Mouse (Mus musculus): ENCODE measurements at regions not wholly inside any gene's neighbourhood (a gene's known extent, or its start where the extent isn't known, plus 50 kb on each side); places are given as distances from the start of the nearest gene placed in this dataset.
A peak's percentile ranks its signal among the peaks of the same experiment; 100 is the strongest.

DNA sequence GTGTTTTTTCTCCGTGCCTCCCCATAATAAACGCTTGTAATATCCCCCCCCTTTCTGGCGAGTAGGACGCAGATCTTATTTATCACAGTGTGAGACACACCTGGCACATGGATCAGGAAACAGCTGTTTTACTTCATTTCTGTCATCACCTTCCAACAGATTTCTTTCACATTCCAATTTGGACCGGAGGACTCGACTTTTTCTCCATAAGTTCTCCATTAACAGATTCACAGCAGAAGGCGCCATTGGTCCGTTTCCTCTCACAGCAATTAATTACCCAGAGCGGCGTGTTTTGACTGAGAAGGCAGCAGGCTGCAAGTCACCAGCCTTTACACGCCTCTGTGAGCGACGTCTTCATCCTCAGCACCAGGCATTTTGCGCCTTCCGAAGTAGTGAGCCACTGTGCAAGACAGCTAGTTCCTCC, 258.1 kb upstream of the Nt5e start:
- H3K27ac ChIP-seq (ENCODE audit: low read length), result no peak overlapping the region
- no peak overlapping the region for H3K4me2 ChIP-seq (ENCODE audit: low read depth, low read length)
- ATAC-seq (replicated peaks; ENCODE audit: extremely low read depth, insufficient read depth, low FRiP score), result no peak

DNA sequence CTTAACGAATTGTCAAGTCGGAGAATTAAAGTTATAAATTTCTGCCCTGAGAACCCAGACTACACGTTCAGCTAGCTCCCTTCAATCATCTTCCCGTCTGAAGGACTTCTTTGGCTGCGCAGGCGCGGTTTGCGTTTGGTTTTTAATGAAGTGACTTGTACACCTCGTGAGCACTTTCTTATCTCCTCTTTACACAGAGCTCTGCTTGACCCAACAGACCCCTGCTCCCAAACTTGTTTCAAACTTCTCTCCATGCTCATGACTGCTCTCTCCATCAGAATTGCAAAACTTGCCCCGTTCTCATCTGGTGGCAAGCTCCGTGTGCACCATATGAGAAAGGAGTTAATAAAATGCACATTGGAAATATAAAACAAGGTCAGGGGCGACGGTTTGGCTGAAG, 257.2 kb upstream of the Nt5e start:
- Histone ChIP-seq H3K4me1 (ENCODE audit: control insufficient read depth, insufficient read depth, low read length) (no peaks in the 10 kb centered on the region), H3K27ac (ENCODE audit: low read length) (no peak overlapping the region), H3K9me3 (replicated peaks; ENCODE audit: control insufficient read depth, low read length) (no peaks in the 10 kb centered on the region), H3K9ac (ENCODE audit: low read length) (no peak overlapping the region), H3K4me3 (ENCODE audit: low read length) (no peak overlapping the region), H3K27me3 (ENCODE audit: control insufficient read depth, insufficient read depth, low read length) (peaks cover 10% of the 10 kb centered on the region), H3K4me2 (ENCODE audit: low read depth, low read length) (no peak overlapping the region), H3K36me3 (ENCODE audit: control insufficient read depth, insufficient read depth) (no peaks in the 10 kb centered on the region)
- no peak for ATAC-seq (replicated peaks; ENCODE audit: extremely low read depth, insufficient read depth, low FRiP score)
- 75% methylated on average over 13 of the region's 13 CpGs for WGBS

More for the DNA sequence above, 258.1 kb upstream of the Nt5e start:
- H3K9ac ChIP-seq (ENCODE audit: low read length), result no peak overlapping the region
- peaks cover 8% of the 10 kb centered on the region for H3K27me3 ChIP-seq (ENCODE audit: control insufficient read depth, insufficient read depth, low read length)
- no peaks in the 10 kb centered on the region for H3K4me1 ChIP-seq (ENCODE audit: control insufficient read depth, insufficient read depth, low read length)
- no peak overlapping the region for H3K4me3 ChIP-seq (ENCODE audit: low read length)
- H3K9me3 ChIP-seq (replicated peaks; ENCODE audit: control insufficient read depth, low read length), result no peaks in the 10 kb centered on the region
- 59% methylated on average over 15 of the region's 15 CpGs for WGBS
- H3K36me3 ChIP-seq (ENCODE audit: control insufficient read depth, insufficient read depth), result no peaks in the 10 kb centered on the region

DNA sequence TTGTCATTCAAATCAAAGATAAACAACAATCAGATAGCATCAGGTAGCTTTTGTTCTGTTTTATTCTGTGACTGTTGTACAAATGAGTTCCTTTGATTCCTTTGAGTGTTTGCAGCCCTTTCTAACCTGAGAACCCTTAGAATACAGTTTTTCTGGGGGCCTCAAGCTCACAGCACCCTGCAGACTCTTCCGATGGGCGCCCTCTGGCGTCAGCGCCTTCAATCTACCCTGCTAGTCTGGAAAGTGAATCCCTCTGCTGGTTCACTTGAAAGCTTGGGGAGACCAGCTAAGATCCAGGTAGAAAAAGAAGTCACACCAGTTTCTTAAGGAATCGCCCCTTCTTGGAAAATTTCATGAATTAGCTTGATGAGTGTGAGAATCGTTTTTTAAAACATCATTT, 253.8 kb upstream of the Nt5e start:
- ATAC-seq (replicated peaks; ENCODE audit: extremely low read depth, insufficient read depth, low FRiP score), result no peak
- Histone ChIP-seq H3K4me3 (ENCODE audit: low read length) (no peak overlapping the region), H3K27me3 (ENCODE audit: control insufficient read depth, insufficient read depth, low read length) (peaks cover 12% of the 10 kb centered on the region), H3K27ac (ENCODE audit: low read length) (no peak overlapping the region), H3K4me2 (ENCODE audit: low read depth, low read length) (no peak overlapping the region), H3K9ac (ENCODE audit: low read length) (no peak overlapping the region), H3K9me3 (replicated peaks; ENCODE audit: control insufficient read depth, low read length) (no peaks in the 10 kb centered on the region), H3K4me1 (ENCODE audit: control insufficient read depth, insufficient read depth, low read length) (no peaks in the 10 kb centered on the region), H3K36me3 (ENCODE audit: control insufficient read depth, insufficient read depth) (no peaks in the 10 kb centered on the region)
- 8% methylated on average over 6 of the region's 6 CpGs for WGBS

DNA sequence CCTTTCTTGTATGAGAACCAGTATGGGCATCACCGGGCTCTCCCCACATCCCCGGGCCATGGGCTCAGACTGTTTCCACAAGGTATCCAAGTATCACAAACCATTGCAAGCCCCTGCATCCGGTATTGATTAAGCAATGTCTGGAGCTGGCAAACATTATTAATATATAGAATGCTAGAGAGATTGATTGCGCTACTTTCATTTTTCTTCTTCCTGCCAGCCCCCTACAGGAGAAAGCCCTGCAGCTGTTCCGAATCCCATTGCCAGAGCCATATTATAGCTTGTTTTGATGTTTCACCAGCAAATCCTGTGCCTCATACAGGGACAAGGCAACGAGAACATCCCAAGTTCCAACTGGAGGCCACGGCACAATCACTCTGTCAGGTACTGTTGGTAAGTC, 253.4 kb upstream of the Nt5e start:
- Histone ChIP-seq H3K9ac (ENCODE audit: low read length) (no peak overlapping the region), H3K4me3 (ENCODE audit: low read length) (no peak overlapping the region), H3K4me1 (ENCODE audit: control insufficient read depth, insufficient read depth, low read length) (no peaks in the 10 kb centered on the region), H3K36me3 (ENCODE audit: control insufficient read depth, insufficient read depth) (no peaks in the 10 kb centered on the region), H3K27ac (ENCODE audit: low read length) (no peak overlapping the region), H3K9me3 (replicated peaks; ENCODE audit: control insufficient read depth, low read length) (no peaks in the 10 kb centered on the region), H3K27me3 (ENCODE audit: control insufficient read depth, insufficient read depth, low read length) (peaks cover 12% of the 10 kb centered on the region), H3K4me2 (ENCODE audit: low read depth, low read length) (no peak overlapping the region)
- WGBS, result 77% methylated on average over 7 of the region's 7 CpGs
- no peak for ATAC-seq (replicated peaks; ENCODE audit: extremely low read depth, insufficient read depth, low FRiP score)

DNA sequence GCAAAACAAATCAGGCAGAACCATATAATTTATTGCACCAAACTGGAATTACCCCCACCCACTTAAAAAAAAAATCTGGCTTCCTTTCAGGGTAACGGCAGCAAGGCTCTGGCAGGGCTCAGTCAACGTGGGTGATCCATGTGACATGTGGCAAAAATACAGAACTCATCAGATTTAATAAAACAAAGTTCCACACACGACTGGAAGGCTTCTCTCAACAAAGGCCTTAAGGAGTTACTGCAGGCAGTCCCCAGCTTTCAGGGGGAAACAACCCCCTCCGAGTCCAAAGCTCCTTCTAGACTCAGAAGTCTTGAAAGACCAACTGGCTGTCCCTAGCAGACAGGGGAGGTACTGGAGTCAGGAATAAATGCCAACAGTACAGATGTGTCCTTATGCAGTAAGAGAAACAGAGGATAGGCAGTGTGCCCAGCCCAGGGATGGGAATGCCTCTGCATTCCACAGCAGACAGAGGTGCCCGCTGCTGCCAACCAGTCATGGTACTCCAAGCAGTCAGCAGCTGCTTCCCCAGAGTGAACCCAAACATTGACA, 244.0 kb upstream of the Nt5e start:
- no peak for ATAC-seq (replicated peaks; ENCODE audit: extremely low read depth, insufficient read depth, low FRiP score)

DNA sequence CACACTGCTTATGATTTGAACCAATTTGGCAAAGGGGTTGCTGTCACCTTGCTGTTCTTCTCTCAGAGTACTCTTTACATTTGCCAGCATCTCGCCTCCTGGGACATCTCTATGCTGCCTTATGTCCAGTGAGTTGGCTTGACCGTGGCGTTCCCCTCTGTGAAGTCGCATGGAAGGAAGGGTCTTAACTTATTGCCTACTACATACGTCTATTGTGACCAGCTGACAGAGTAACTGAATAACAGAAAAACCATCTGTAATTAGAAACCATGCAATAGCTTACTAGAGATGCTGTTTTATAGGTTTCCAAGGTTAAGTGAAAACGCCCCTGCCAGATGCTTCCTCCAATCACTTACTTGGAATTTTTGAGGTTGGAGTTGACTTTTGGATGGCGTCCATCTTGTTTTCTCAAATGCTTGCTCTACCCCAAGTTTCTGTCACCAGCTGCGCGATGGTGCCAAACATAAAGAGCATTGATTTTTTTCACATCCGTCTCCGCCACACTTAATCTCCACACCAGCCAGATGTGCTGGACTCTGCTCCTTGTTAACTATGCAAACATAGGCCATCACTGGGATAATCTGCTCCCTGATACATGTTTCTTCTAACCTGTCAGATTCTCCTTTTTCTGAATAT, 241.7 kb upstream of the Nt5e start:
- Histone ChIP-seq H3K36me3 (ENCODE audit: control insufficient read depth, insufficient read depth) (no peaks in the 10 kb centered on the region), H3K9ac (ENCODE audit: low read length) (no peak overlapping the region), H3K4me2 (ENCODE audit: low read depth, low read length) (no peak overlapping the region), H3K4me3 (ENCODE audit: low read length) (no peak overlapping the region), H3K27ac (ENCODE audit: low read length) (no peak overlapping the region), H3K4me1 (ENCODE audit: control insufficient read depth, insufficient read depth, low read length) (peaks cover 2% of the 10 kb centered on the region; the same call in 1 of the 2 replicates), H3K27me3 (ENCODE audit: control insufficient read depth, insufficient read depth, low read length) (peaks cover 5% of the 10 kb centered on the region), H3K9me3 (replicated peaks; ENCODE audit: control insufficient read depth, low read length) (0 out of 2 replicates have a peak, but pooled peaks cover 2% of the 10 kb centered on the region)
- 80% methylated on average over 11 of the region's 11 CpGs for WGBS
- peak; percentile 65; the same call in 1 of the 2 replicates for ATAC-seq (replicated peaks; ENCODE audit: extremely low read depth, insufficient read depth, low FRiP score)

More for the DNA sequence above, 244.0 kb upstream of the Nt5e start:
- peaks cover 5% of the 10 kb centered on the region for H3K27me3 ChIP-seq (ENCODE audit: control insufficient read depth, insufficient read depth, low read length)
- peaks cover 2% of the 10 kb centered on the region; the same call in 1 of the 2 replicates for H3K4me1 ChIP-seq (ENCODE audit: control insufficient read depth, insufficient read depth, low read length)
- no peak overlapping the region for H3K27ac ChIP-seq (ENCODE audit: low read length)
- H3K36me3 ChIP-seq (ENCODE audit: control insufficient read depth, insufficient read depth), result no peaks in the 10 kb centered on the region
- 48% methylated on average over 5 of the region's 5 CpGs for WGBS
- H3K9me3 ChIP-seq (replicated peaks; ENCODE audit: control insufficient read depth, low read length), result 0 out of 2 replicates have a peak, but pooled peaks cover 2% of the 10 kb centered on the region
- H3K4me3 ChIP-seq (ENCODE audit: low read length), result no peak overlapping the region
- no peak overlapping the region for H3K4me2 ChIP-seq (ENCODE audit: low read depth, low read length)
- H3K9ac ChIP-seq (ENCODE audit: low read length), result no peak overlapping the region

DNA sequence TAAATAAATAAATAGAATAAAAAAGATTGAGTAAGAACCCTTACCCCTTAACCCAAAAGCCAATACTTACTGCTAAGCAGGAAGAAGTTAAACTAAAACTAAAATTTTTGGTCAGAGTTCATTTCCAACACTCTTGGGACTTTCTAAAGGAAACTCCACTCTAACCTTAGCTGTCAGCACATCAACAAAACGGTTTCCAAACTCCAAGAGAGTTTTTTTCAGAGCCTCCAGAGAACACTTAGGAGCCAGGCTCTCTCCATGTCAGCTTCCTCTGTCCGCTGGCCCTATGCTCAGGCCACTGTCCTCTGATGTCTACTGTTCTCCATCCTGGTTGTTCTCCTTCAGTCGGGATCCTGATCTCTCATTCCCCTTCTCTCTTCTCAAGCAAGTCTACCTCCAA, 241.1 kb upstream of the Nt5e start:
- Histone ChIP-seq H3K4me1 (ENCODE audit: control insufficient read depth, insufficient read depth, low read length) (peaks cover 2% of the 10 kb centered on the region; the same call in 1 of the 2 replicates), H3K36me3 (ENCODE audit: control insufficient read depth, insufficient read depth) (no peaks in the 10 kb centered on the region), H3K27me3 (ENCODE audit: control insufficient read depth, insufficient read depth, low read length) (peaks cover 2% of the 10 kb centered on the region), H3K9me3 (replicated peaks; ENCODE audit: control insufficient read depth, low read length) (0 out of 2 replicates have a peak, but pooled peaks cover 2% of the 10 kb centered on the region), H3K4me3 (ENCODE audit: low read length) (no peak overlapping the region), H3K27ac (ENCODE audit: low read length) (no peak overlapping the region), H3K9ac (ENCODE audit: low read length) (no peak overlapping the region), H3K4me2 (ENCODE audit: low read depth, low read length) (no peak overlapping the region)
- ATAC-seq (replicated peaks; ENCODE audit: extremely low read depth, insufficient read depth, low FRiP score), result 0 out of 2 replicates have a peak, but pooled peaks have one; percentile 10
- WGBS, result 47% methylated on average over 3 of the region's 3 CpGs

DNA sequence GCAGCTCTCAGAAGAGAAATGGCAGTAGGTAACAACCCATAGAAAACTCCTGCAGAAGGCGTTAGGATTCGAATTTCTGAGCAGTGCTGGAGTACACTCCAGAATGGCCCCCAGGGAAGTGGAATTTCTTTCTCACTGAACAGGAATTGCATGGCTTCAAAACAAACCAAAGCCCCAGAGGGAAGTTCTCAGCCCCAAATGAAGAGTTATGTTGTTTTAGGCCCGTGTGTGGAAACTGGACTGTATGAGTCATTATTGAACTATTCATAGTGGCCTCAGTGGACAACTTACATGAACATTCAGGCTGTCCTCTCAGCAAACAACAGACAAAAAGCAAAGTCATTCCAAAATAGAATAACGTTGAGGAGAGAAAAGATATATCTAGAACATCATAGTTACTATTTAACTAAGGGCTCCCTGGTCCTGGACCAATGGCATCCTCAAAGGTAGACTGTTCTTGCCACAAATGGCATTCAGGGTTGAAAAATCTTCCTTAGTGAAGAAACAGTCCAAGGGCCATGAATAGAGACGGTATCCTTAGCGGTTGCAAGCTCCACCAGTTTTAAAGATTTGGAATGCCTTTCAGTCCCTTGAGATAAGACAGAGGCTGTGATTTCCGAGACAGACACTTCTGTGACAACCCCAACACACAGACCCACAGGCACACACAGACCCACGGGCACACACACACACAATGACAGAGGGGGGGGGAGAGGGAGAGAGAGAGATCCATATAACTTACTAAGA, 235.0 kb upstream of the Nt5e start:
- no peak overlapping the region for H3K4me2 ChIP-seq (ENCODE audit: low read depth, low read length)
- no peak overlapping the region for H3K4me3 ChIP-seq (ENCODE audit: low read length)
- no peaks in the 10 kb centered on the region for H3K4me1 ChIP-seq (ENCODE audit: control insufficient read depth, insufficient read depth, low read length)
- H3K36me3 ChIP-seq (ENCODE audit: control insufficient read depth, insufficient read depth), result no peaks in the 10 kb centered on the region
- H3K27me3 ChIP-seq (ENCODE audit: control insufficient read depth, insufficient read depth, low read length), result no peaks in the 10 kb centered on the region; the same call in 1 of the 2 replicates
- H3K9me3 ChIP-seq (replicated peaks; ENCODE audit: control insufficient read depth, low read length), result no peaks in the 10 kb centered on the region
- WGBS, result 37% methylated on average over 8 of the region's 8 CpGs
- H3K27ac ChIP-seq (ENCODE audit: low read length), result peak overlapping the region; percentile 59
- peak; percentile 52; the same call in 1 of the 2 replicates for ATAC-seq (replicated peaks; ENCODE audit: extremely low read depth, insufficient read depth, low FRiP score)
- H3K9ac ChIP-seq (ENCODE audit: low read length), result no peak overlapping the region

DNA sequence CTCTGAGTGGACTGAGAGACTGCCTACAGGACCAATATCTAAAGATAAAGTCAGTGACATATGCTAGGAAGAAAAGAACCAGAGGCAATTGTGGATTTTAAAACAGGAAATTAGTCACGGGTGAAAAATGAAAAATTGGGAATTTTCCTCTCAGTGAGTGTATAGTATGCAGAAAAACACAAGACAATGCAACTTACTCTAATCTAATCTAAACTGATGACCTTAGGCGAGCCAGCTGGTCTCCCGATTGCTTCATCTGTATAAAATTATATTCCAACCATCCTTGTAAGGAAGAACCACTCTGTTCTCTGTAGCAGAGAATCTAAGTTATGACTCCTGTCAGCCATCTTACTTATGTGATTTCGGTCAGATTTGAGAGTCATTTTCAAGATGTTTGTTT, 234.4 kb upstream of the Nt5e start:
- Histone ChIP-seq H3K4me3 (ENCODE audit: low read length) (no peak overlapping the region), H3K36me3 (ENCODE audit: control insufficient read depth, insufficient read depth) (no peaks in the 10 kb centered on the region), H3K4me1 (ENCODE audit: control insufficient read depth, insufficient read depth, low read length) (no peaks in the 10 kb centered on the region), H3K9me3 (replicated peaks; ENCODE audit: control insufficient read depth, low read length) (no peaks in the 10 kb centered on the region), H3K27ac (ENCODE audit: low read length) (peak overlapping the region; percentile 33; the same call in 1 of the 2 replicates), H3K9ac (ENCODE audit: low read length) (no peak overlapping the region), H3K4me2 (ENCODE audit: low read depth, low read length) (no peak overlapping the region), H3K27me3 (ENCODE audit: control insufficient read depth, insufficient read depth, low read length) (no peaks in the 10 kb centered on the region; the same call in 1 of the 2 replicates)
- WGBS, result 58% methylated on average over 4 of the region's 4 CpGs
- ATAC-seq (replicated peaks; ENCODE audit: extremely low read depth, insufficient read depth, low FRiP score), result 0 out of 2 replicates have a peak, but pooled peaks have one; percentile 21

Data from heart, embryonic 16.5 days (tissue).